Mouse (Mus musculus): ENCODE data around the gene Hoxd8.

DNA sequence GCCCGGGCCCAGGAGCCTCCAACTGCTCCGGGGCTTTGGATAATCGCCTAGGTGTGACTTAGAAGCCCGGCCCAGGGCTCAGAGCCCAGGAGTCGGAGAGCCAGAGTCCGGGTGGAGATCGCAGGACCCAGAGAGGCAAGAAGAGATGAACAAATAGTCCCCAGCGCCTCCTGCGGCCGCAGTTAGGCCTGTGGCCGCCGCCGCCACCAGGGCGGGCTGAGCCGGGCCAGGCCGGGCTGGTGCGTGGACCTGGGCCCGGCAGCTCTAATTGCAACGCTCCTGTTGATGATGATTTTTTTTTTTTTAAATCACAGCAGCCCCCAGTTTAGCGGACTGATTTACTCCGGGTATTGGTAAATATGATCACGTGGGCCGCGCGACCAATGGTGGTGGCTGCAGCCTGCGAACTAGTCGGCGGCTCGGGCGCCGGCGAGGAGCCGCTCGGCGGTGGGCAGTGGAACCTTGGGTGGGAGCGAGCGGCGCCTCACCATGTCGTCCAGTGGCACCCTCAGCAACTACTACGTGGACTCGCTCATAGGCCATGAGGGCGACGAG is 6.8 kb upstream of the Hoxd8 start, which contains the start of gene Hoxd9:
- TF ChIP-seq GATA1 (IDR thresholded peaks at IDR 0.05; ENCODE audit: borderline replicate concordance, low read length), result no peak
- TF ChIP-seq FLI1 (IDR thresholded peaks at IDR 0.05; ENCODE audit: low read length), result no peak
